Mouse (Mus musculus) stomach, postnatal 0 days (tissue): Measurements from ENCODE around the gene Gm10985. TPM values are rescaled to one million over a fixed set of nuclear protein-coding genes. Genes with fewer than 3 reads are reported as not detected.

Source experiments
- ATAC-seq: fragments of 200-750 bp; cut with Nextera tagmentation; 2 replicates; pipeline ENCODE4 v1.8.0; 2017; ENCODE audit not compliant: low FRiP score, low TSS enrichment
- DNase-seq: peaks from one replicate; pipeline ENCODE4 v3.0.0-alpha.2; 2016; ENCODE audit warnings: low spot score
- H3K27ac ChIP-seq: fragments of 300-500 bp; sonication (generic); replicated peaks from 2 replicates; pipeline ENCODE4 v1.5.1; 2014; ENCODE audit warnings: mild to moderate bottlenecking, control low read depth
- H3K27me3 ChIP-seq: fragments of 300-500 bp; sonication (generic); 2 replicates; pipeline ENCODE4 v1.6.1; 2014; ENCODE audit warnings: low read length; ENCODE audit not compliant: control insufficient read depth, insufficient read depth
- H3K36me3 ChIP-seq: fragments of 300-500 bp; sonication (generic); 2 replicates; pipeline ENCODE4 v1.6.1; 2014; ENCODE audit warnings: low read length, mixed read lengths; ENCODE audit not compliant: control insufficient read depth, insufficient read depth
- H3K4me1 ChIP-seq: fragments of 300-500 bp; sonication (generic); replicated peaks from 2 replicates; pipeline ENCODE4 v1.6.1; 2014; ENCODE audit warnings: antibody characterized with exemption; ENCODE audit not compliant: control insufficient read depth, insufficient read depth
- H3K4me2 ChIP-seq: fragments of 300-500 bp; sonication (generic); replicated peaks from 2 replicates; pipeline ENCODE4 v1.6.1; 2014; ENCODE audit warnings: low read depth, mild to moderate bottlenecking, control low read depth, moderate library complexity
- H3K4me3 ChIP-seq: fragments of 300-500 bp; sonication (generic); 2 replicates; pipeline ENCODE4 v1.5.1; 2014; ENCODE audit warnings: low read depth, low read length, control low read depth
- H3K9ac ChIP-seq: fragments of 300-500 bp; sonication (generic); 2 replicates; pipeline ENCODE4 v1.6.1; 2014; ENCODE audit warnings: mild to moderate bottlenecking, low read length, control low read depth, mixed read lengths
- H3K9me3 ChIP-seq: fragments of 300-500 bp; sonication (generic); 2 replicates; pipeline ENCODE4 v1.6.1; 2016; ENCODE audit warnings: low read length; ENCODE audit not compliant: control insufficient read depth
- CTCF ChIP-seq: IDR thresholded peaks from 2 replicates; pipeline ENCODE4 v1.5.1; 2016; ENCODE audit warnings: antibody characterized with exemption, low read depth, mild to moderate bottlenecking, moderate library complexity
- EP300 ChIP-seq: optimal IDR thresholded peaks from 2 replicates; pipeline ENCODE3; 2016; ENCODE audit warnings: antibody characterized with exemption
- WGBS: fragments of 180-500 bp; shearing (Covaris S2); extraction: QIAGEN DNeasy Blood & Tissue Kit; methylation state at CpG from one replicate; pipeline ENCODE4 v1.1.7; 2014; 5-methylcytosine and 5-hydroxymethylcytosine counted together
- polyA plus RNA-seq: library from polyadenylated mRNA; unstranded; fragments of >200 nt; fragmentation: Nextera tagmentation; extraction: Ambion mirVana; gene quantifications from 2 replicates; pipeline ENCODE4 v1.2.1, GENCODE M21; 2015

Gm10985 gene
- polyA plus RNA-seq, 1 experiment from 2014 or later = not detected

GRCm38 (mm10) chr3:53847726-53848125 lies 2.8 kb downstream of the Gm10985 start:
- Histone ChIP-seq H3K27me3 (no peaks in the 10 kb centered on the region), H3K4me1 (peaks cover 2% of the 10 kb centered on the region; the same call in 1 of the 2 replicates), H3K36me3 (no peaks in the 10 kb centered on the region), H3K9me3 (no peaks in the 10 kb centered on the region), H3K9ac (no peak overlapping the region), H3K4me3 (no peak overlapping the region), H3K27ac (no peak overlapping the region), H3K4me2 (no peak overlapping the region)
- no peak for DNase-seq
- no peak for ATAC-seq
- 79% methylated on average over 4 of the region's 4 CpGs for WGBS
- TF ChIP-seq EP300 (no peak), CTCF (no peak)

GRCm38 (mm10) chr3:53848262-53848661 lies 3.4 kb downstream of the Gm10985 start:
- no peak for DNase-seq
- H3K27me3 ChIP-seq = no peaks in the 10 kb centered on the region
- no peak overlapping the region for H3K4me2 ChIP-seq
- TF ChIP-seq CTCF (no peak), EP300 (no peak)
- WGBS = 76% methylated on average over 11 of the region's 11 CpGs
- no peak for ATAC-seq
- no peaks in the 10 kb centered on the region for H3K9me3 ChIP-seq
- no peaks in the 10 kb centered on the region for H3K36me3 ChIP-seq
- H3K4me1 ChIP-seq = peaks cover 2% of the 10 kb centered on the region; the same call in 1 of the 2 replicates
- H3K4me3 ChIP-seq = no peak overlapping the region
- H3K9ac ChIP-seq = no peak overlapping the region
- H3K27ac ChIP-seq = no peak overlapping the region

GRCm38 (mm10) chr3:53854261-53854660 lies 9.4 kb downstream of the Gm10985 start:
- H3K4me1 ChIP-seq = no peaks in the 10 kb centered on the region
- H3K36me3 ChIP-seq = peaks cover 2% of the 10 kb centered on the region; the same call in 1 of the 2 replicates
- H3K27ac ChIP-seq = no peak overlapping the region
- TF ChIP-seq CTCF (no peak), EP300 (no peak)
- no peak for ATAC-seq
- no peak overlapping the region for H3K4me2 ChIP-seq
- WGBS = 74% methylated on average over 4 of the region's 4 CpGs
- H3K27me3 ChIP-seq = no peaks in the 10 kb centered on the region
- no peak overlapping the region for H3K4me3 ChIP-seq
- no peak for DNase-seq
- no peaks in the 10 kb centered on the region for H3K9me3 ChIP-seq
- no peak overlapping the region for H3K9ac ChIP-seq

GRCm38 (mm10) chr3:53854831-53855230 lies 9.9 kb downstream of the Gm10985 start:
- Histone ChIP-seq H3K27ac (no peak overlapping the region), H3K36me3 (peaks cover 2% of the 10 kb centered on the region; the same call in 1 of the 2 replicates), H3K9me3 (no peaks in the 10 kb centered on the region), H3K4me2 (no peak overlapping the region), H3K27me3 (no peaks in the 10 kb centered on the region), H3K4me3 (no peak overlapping the region), H3K4me1 (no peaks in the 10 kb centered on the region), H3K9ac (no peak overlapping the region)
- 78% methylated on average over 3 of the region's 3 CpGs for WGBS
- DNase-seq (no peak), ATAC-seq (no peak)
- TF ChIP-seq CTCF = no peak
- no peak for TF ChIP-seq EP300

- DNase-seq (peak; percentile 93), ATAC-seq (peak; percentile 99)
- peak within 1 kb of the TSS; percentile 77 for H3K27ac ChIP-seq
- H3K9ac ChIP-seq = peak within 1 kb of the TSS; percentile 94
- peak within 1 kb of the TSS; percentile 63 for H3K4me2 ChIP-seq
- peak within 1 kb of the TSS; percentile 98 for H3K4me3 ChIP-seq
- peaks cover 9% of the 10 kb centered on the region for H3K36me3 ChIP-seq
- no peaks in the 10 kb centered on the region for H3K9me3 ChIP-seq
- under 1% methylated on average over 58 of the region's 58 CpGs for WGBS
- TF ChIP-seq CTCF (peak; percentile 23; the same call in 1 of the 2 replicates), EP300 (peak; percentile 98)
- no peaks in the 10 kb centered on the region for H3K27me3 ChIP-seq
- H3K4me1 ChIP-seq = 0 out of 2 replicates have a peak, but pooled peaks cover 3% of the 10 kb centered on the region
These were observed 18.7 kb downstream of the Gm10985 start, which contains the start of gene Ufm1 for GRCm38 (mm10) chr3:53863383-53864220. TSS of gene Ufm1 (minus strand) at chr3:53863830.

- H3K4me1 ChIP-seq = 0 out of 2 replicates have a peak, but pooled peaks cover 3% of the 10 kb centered on the region
- no peaks in the 10 kb centered on the region for H3K36me3 ChIP-seq
- DNase-seq = no peak
- no peak for TF ChIP-seq EP300
- no peak for TF ChIP-seq CTCF
- 36% methylated on average over 4 of the region's 4 CpGs for WGBS
- no peak overlapping the region for H3K4me3 ChIP-seq
- H3K4me2 ChIP-seq = no peak overlapping the region
- no peaks in the 10 kb centered on the region for H3K9me3 ChIP-seq
- H3K9ac ChIP-seq = no peak overlapping the region
- no peak for ATAC-seq
- H3K27me3 ChIP-seq = no peaks in the 10 kb centered on the region
- H3K27ac ChIP-seq = peak overlapping the region; percentile 76
These were observed 23.3 kb downstream of the Gm10985 start for GRCm38 (mm10) chr3:53868212-53868611.
